Mouse (Mus musculus) neural tube, embryonic 13.5 days (tissue): ENCODE measurements around the gene Aplp2. TPM values are rescaled to one million over a fixed set of nuclear protein-coding genes. Genes with fewer than 3 reads are reported as not detected.

Experiments
- ATAC-seq: fragments of 200-750 bp; cut with Nextera tagmentation; 2 replicates; pipeline ENCODE4 v1.8.0; 2017; ENCODE audit warnings: low read depth, mild to moderate bottlenecking, moderate TSS enrichment, moderate library complexity
- H3K27ac ChIP-seq: fragments of 300-500 bp; sonication (generic); replicated peaks from 2 replicates; pipeline ENCODE4 v1.5.1; 2015; ENCODE audit warnings: moderate library complexity, mild to moderate bottlenecking, inconsistent platforms
- H3K27me3 ChIP-seq: fragments of 300-500 bp; sonication (generic); 2 replicates; pipeline ENCODE4 v1.6.1; 2015; ENCODE audit warnings: mild to moderate bottlenecking, inconsistent platforms
- H3K36me3 ChIP-seq: fragments of 300-500 bp; sonication (generic); 2 replicates; pipeline ENCODE4 v1.6.1; 2015; ENCODE audit warnings: mild to moderate bottlenecking, inconsistent platforms
- H3K4me1 ChIP-seq: fragments of 300-500 bp; sonication (generic); replicated peaks from 2 replicates; pipeline ENCODE4 v1.6.1; 2015; ENCODE audit warnings: inconsistent platforms
- H3K4me2 ChIP-seq: fragments of 300-500 bp; sonication (generic); 2 replicates; pipeline ENCODE4 v1.6.1; 2015; ENCODE audit warnings: inconsistent platforms, mild to moderate bottlenecking, moderate library complexity
- H3K4me3 ChIP-seq: fragments of 300-500 bp; sonication (generic); 2 replicates; pipeline ENCODE4 v1.5.1; 2015; ENCODE audit warnings: mild to moderate bottlenecking, inconsistent platforms
- H3K9ac ChIP-seq: fragments of 300-500 bp; sonication (generic); 2 replicates; pipeline ENCODE4 v1.6.1; 2015; ENCODE audit warnings: moderate library complexity, mild to moderate bottlenecking, inconsistent platforms
- H3K9me3 ChIP-seq: fragments of 300-500 bp; sonication (generic); 2 replicates; pipeline ENCODE4 v1.6.1; 2016; ENCODE audit warnings: inconsistent platforms
- WGBS: fragments of 180-500 bp; shearing (Covaris S2); methylation state at CpG from one replicate; pipeline ENCODE4 v1.1.7; 2015; 5-methylcytosine and 5-hydroxymethylcytosine counted together
- polyA plus RNA-seq: library from polyadenylated mRNA; unstranded; fragments of >200 nt; fragmentation: Nextera tagmentation; extraction: Ambion mirVana; gene quantifications from 2 replicates; pipeline ENCODE4 v1.2.1, GENCODE M21; 2015

Gene Aplp2
- polyA plus RNA-seq, 1 experiment from 2014 or later, result 370 TPM

GRCm38 (mm10) chr9:31221170-31221569, 9.6 kb upstream of the Aplp2 start:
- Histone ChIP-seq H3K36me3 (no peaks in the 10 kb centered on the region), H3K27ac (no peak overlapping the region), H3K9ac (no peak overlapping the region), H3K4me1 (no peaks in the 10 kb centered on the region), H3K4me2 (no peak overlapping the region), H3K4me3 (no peak overlapping the region), H3K27me3 (no peaks in the 10 kb centered on the region), H3K9me3 (no peaks in the 10 kb centered on the region)
- 41% methylated on average over 10 of the region's 10 CpGs for WGBS
- no peak for ATAC-seq

GRCm38 (mm10) chr9:31217631-31218380, 6.2 kb upstream of the Aplp2 start:
- H3K4me1 ChIP-seq, result peaks cover 5% of the 10 kb centered on the region
- H3K36me3 ChIP-seq, result no peaks in the 10 kb centered on the region
- no peak overlapping the region for H3K9ac ChIP-seq
- H3K9me3 ChIP-seq, result no peaks in the 10 kb centered on the region
- H3K27ac ChIP-seq, result no peak overlapping the region
- H3K4me2 ChIP-seq, result no peak overlapping the region
- H3K27me3 ChIP-seq, result no peaks in the 10 kb centered on the region
- 80% methylated on average over 7 of the region's 7 CpGs for WGBS
- no peak for ATAC-seq
- H3K4me3 ChIP-seq, result no peak overlapping the region

- Histone ChIP-seq H3K4me1 (peaks cover 44% of the 10 kb centered on the region), H3K27ac (peak overlapping the region; percentile 98), H3K9me3 (no peaks in the 10 kb centered on the region), H3K36me3 (no peaks in the 10 kb centered on the region), H3K4me3 (peak overlapping the region; percentile 97), H3K9ac (peak overlapping the region; percentile 78), H3K27me3 (no peaks in the 10 kb centered on the region), H3K4me2 (peak overlapping the region; percentile 84)
- ATAC-seq, result peak; percentile 12; the same call in 1 of the 2 replicates
- 8% methylated on average over 12 of the region's 12 CpGs for WGBS
Measured at GRCm38 (mm10) chr9:31212500-31213008, 939 bp upstream of the Aplp2 start.

DNA sequence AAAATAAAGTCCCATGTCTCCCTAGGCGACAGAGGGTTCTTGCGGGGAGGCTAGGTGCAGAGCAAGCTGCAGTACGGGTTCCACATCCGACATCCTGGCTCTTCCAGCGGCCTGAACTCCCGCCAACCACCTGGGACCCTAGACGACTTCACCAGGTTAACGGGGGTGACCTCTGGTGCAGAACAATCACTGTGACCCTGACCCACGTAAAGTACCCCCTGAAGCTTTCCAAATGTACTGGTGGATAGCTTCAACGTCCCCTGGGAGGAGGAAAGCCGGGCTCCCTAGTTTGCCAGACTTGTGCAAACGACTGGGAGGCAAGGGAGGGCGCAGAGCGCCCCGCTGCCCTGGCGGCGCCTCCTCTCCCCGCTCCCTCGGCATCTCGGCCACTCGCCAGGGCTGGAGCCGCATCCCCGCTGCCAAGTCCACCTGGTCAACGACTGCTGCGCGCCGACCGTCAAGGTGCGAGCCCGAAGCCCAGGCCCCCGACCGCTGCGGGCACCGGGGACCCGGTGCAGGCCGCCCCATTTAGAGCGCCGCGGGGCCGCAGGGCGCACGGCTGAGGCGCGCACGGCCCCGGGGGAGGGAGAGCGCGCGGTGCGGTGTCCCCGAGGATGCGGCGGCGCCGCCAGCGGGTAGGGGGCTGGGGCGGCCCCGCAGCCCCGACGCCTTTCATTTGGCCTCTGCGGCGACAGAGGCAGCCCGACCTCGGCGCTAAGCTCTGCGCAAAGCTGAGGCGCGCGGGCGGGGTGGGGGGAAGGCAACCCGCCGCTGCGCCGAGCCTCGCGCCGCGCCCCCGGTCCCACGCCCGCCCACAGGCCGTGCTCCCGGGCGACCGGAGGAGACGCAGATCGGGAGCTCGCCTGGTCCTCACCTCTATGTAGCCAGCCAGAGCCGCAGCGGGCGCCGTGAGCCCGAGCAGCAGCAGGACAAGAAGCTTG, 596 bp downstream of the Aplp2 start:
- Histone ChIP-seq H3K27ac (peak overlapping the region; percentile 98), H3K4me2 (peak overlapping the region; percentile 88), H3K4me3 (peak overlapping the region; percentile 97), H3K4me1 (peaks cover 51% of the 10 kb centered on the region), H3K36me3 (no peaks in the 10 kb centered on the region), H3K9me3 (no peaks in the 10 kb centered on the region), H3K9ac (peak overlapping the region; percentile 97), H3K27me3 (no peaks in the 10 kb centered on the region)
- ATAC-seq, result peak; percentile 56
- WGBS, result under 1% methylated on average over 80 of the region's 93 CpGs

- Histone ChIP-seq H3K36me3 (no peaks in the 10 kb centered on the region), H3K27ac (no peak overlapping the region), H3K4me1 (peaks cover 59% of the 10 kb centered on the region), H3K9ac (peak overlapping the region; percentile 97), H3K4me2 (peak overlapping the region; percentile 88), H3K9me3 (no peaks in the 10 kb centered on the region), H3K4me3 (peak overlapping the region; percentile 97), H3K27me3 (no peaks in the 10 kb centered on the region)
- no peak for ATAC-seq
- 34% methylated on average over 7 of the region's 7 CpGs for WGBS
Measured at GRCm38 (mm10) chr9:31210163-31210562, 1.5 kb downstream of the Aplp2 start.

GRCm38 (mm10) chr9:31209502-31209901, 2.1 kb downstream of the Aplp2 start:
- ATAC-seq, result no peak
- peak overlapping the region; percentile 88 for H3K4me2 ChIP-seq
- no peak overlapping the region for H3K27ac ChIP-seq
- H3K9me3 ChIP-seq, result no peaks in the 10 kb centered on the region
- no peaks in the 10 kb centered on the region for H3K27me3 ChIP-seq
- no peak overlapping the region; the same call in 1 of the 2 replicates for H3K4me3 ChIP-seq
- no peaks in the 10 kb centered on the region for H3K36me3 ChIP-seq
- H3K9ac ChIP-seq, result no peak overlapping the region
- peaks cover 66% of the 10 kb centered on the region for H3K4me1 ChIP-seq
- 100% methylated on average over 1 of the region's 1 CpGs for WGBS

- Histone ChIP-seq H3K27ac (no peak overlapping the region), H3K27me3 (no peaks in the 10 kb centered on the region), H3K9me3 (no peaks in the 10 kb centered on the region), H3K4me2 (no peak overlapping the region), H3K4me1 (peaks cover 75% of the 10 kb centered on the region), H3K9ac (no peak overlapping the region), H3K36me3 (no peaks in the 10 kb centered on the region), H3K4me3 (no peak overlapping the region)
- 81% methylated on average over 3 of the region's 3 CpGs for WGBS
- no peak for ATAC-seq
Measured at GRCm38 (mm10) chr9:31207732-31208131, 3.9 kb downstream of the Aplp2 start.

- no peak for ATAC-seq
- WGBS, result 80% methylated on average over 6 of the region's 6 CpGs
- no peak overlapping the region for H3K4me2 ChIP-seq
Measured at GRCm38 (mm10) chr9:31204722-31205121, 6.9 kb downstream of the Aplp2 start.

DNA sequence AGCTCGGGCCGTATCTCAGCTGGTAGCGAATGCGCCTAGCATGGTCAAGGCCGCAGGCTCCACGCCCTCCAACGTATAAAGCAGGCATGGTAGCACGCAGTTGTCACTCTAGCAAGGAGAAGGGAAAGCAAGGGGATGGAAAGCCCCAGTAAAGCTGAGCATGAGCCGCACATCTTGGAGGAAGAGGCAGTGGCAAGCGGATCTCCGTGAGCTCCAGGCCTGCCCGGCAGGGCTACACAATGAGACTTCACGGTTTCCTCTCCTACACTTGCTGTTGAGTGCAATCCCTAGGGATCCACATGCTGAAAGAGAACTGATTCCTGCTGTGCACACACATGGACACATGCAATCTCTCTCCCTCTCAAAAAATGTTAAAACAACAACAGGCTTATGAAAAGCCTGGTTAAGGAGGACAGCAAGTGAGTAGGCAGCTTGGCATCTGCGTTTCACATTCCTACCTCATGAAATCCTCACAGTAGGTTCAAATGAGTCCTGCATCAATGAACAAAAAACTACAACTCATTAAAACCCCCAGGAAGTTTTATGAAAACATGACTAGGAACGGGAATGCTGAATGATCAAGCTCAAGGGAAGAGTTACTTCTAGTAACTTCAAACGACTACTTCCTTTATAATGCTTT, 7.9 kb downstream of the Aplp2 start:
- H3K27ac ChIP-seq, result 0 out of 2 replicates have a peak overlapping the region, but pooled peaks have one; percentile 13
- WGBS, result 76% methylated on average over 16 of the region's 16 CpGs

More at GRCm38 (mm10) chr9:31204722-31205121, 6.9 kb downstream of the Aplp2 start:
- Histone ChIP-seq H3K36me3 (no peaks in the 10 kb centered on the region), H3K4me3 (no peak overlapping the region), H3K9ac (no peak overlapping the region), H3K27me3 (no peaks in the 10 kb centered on the region), H3K27ac (no peak overlapping the region), H3K9me3 (no peaks in the 10 kb centered on the region), H3K4me1 (peaks cover 65% of the 10 kb centered on the region)

DNA sequence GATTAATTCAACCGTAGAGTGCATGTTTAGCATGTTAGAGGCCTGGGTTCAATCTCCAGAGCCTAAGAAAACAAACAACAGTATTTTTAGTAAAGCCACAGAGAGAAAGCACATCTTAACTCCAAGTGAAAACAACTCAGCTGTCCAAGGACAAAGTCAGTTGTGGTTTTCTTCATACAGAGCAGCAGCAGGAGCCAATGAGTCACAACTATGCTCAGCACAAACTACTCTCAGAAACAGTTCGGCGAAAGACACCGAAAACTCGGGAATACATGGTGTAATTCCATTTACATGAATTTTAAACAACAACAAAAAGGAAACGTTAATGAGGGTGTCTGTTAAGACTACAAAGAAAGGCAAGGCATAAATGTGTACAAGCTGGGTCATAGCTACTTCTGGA, 8.5 kb downstream of the Aplp2 start:
- 88% methylated on average over 6 of the region's 6 CpGs for WGBS
- Histone ChIP-seq H3K4me2 (no peak overlapping the region), H3K27ac (0 out of 2 replicates have a peak overlapping the region, but pooled peaks have one; percentile 13), H3K9ac (no peak overlapping the region), H3K27me3 (no peaks in the 10 kb centered on the region), H3K9me3 (no peaks in the 10 kb centered on the region), H3K36me3 (no peaks in the 10 kb centered on the region), H3K4me3 (no peak overlapping the region), H3K4me1 (peaks cover 48% of the 10 kb centered on the region)
- no peak for ATAC-seq

More for the DNA sequence above, 7.9 kb downstream of the Aplp2 start:
- 0 out of 2 replicates have a peak, but pooled peaks have one; percentile 32 for ATAC-seq
- H3K4me1 ChIP-seq, result peaks cover 55% of the 10 kb centered on the region
- no peaks in the 10 kb centered on the region for H3K27me3 ChIP-seq
- no peaks in the 10 kb centered on the region for H3K9me3 ChIP-seq
- no peaks in the 10 kb centered on the region for H3K36me3 ChIP-seq
- no peak overlapping the region for H3K9ac ChIP-seq
- H3K4me3 ChIP-seq, result no peak overlapping the region
- H3K4me2 ChIP-seq, result no peak overlapping the region

DNA sequence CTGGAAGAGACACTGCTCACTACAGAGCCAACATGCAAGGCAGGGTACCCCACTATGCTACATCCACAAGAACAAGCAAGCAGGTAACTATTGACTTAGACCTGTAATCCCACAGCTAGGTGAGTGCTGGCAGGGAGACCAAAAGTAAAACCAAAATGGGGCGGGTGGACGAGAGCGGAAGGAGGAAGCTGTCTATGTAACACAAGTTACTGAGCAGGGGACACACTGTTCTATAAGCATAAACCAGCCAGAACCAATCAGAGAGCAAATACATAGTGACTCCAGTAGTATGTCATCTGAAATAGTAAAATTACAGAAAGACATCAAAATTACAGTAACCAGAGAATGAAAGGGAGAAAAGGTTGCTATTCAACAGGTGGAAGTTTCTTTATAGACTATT, 13.0 kb downstream of the Aplp2 start:
- Histone ChIP-seq H3K4me2 (no peak overlapping the region), H3K4me1 (peaks cover 15% of the 10 kb centered on the region), H3K27me3 (no peaks in the 10 kb centered on the region), H3K27ac (no peak overlapping the region), H3K9me3 (peaks cover 4% of the 10 kb centered on the region; the same call in 1 of the 2 replicates), H3K36me3 (peaks cover 4% of the 10 kb centered on the region), H3K9ac (no peak overlapping the region), H3K4me3 (no peak overlapping the region)
- 89% methylated on average over 3 of the region's 3 CpGs for WGBS
- ATAC-seq, result no peak
